Mouse (Mus musculus) hindbrain, postnatal 0 days (tissue): ENCODE measurements around the gene 2310022B05Rik. TPM values are rescaled to one million over a fixed set of nuclear protein-coding genes. Genes with fewer than 3 reads are reported as not detected.

Source experiments
- ATAC-seq: fragments of 200-750 bp; cut with Nextera tagmentation; 2 replicates; pipeline ENCODE4 v1.8.0; 2017; ENCODE audit warnings: mild to moderate bottlenecking, moderate TSS enrichment, moderate library complexity
- DNase-seq: peaks from one replicate; pipeline ENCODE4 v3.0.0-alpha.2; 2015; ENCODE audit warnings: low spot score
- H3K27ac ChIP-seq: fragments of 300-500 bp; sonication (generic); 2 replicates; pipeline ENCODE4 v1.5.1; 2014; ENCODE audit warnings: mild to moderate bottlenecking
- H3K27me3 ChIP-seq: fragments of 300-500 bp; sonication (generic); 2 replicates; pipeline ENCODE4 v1.6.1; 2014; ENCODE audit warnings: low read length, mixed read lengths; ENCODE audit not compliant: insufficient read depth
- H3K36me3 ChIP-seq: fragments of 300-500 bp; sonication (generic); 2 replicates; pipeline ENCODE4 v1.6.1; 2014; ENCODE audit warnings: low read length, mixed read lengths; ENCODE audit not compliant: insufficient read depth
- H3K4me1 ChIP-seq: fragments of 300-500 bp; sonication (generic); 2 replicates; pipeline ENCODE4 v1.6.1; 2014; ENCODE audit warnings: antibody characterized with exemption, low read length, mixed read lengths; ENCODE audit not compliant: insufficient read depth
- H3K4me2 ChIP-seq: fragments of 300-500 bp; sonication (generic); 2 replicates; pipeline ENCODE4 v1.6.1; 2014; ENCODE audit warnings: low read depth, mild to moderate bottlenecking, low read length, moderate library complexity, mixed read lengths
- H3K4me3 ChIP-seq: fragments of 300-500 bp; sonication (generic); 2 replicates; pipeline ENCODE4 v1.5.1; 2014; ENCODE audit warnings: low read length
- H3K9ac ChIP-seq: fragments of 300-500 bp; sonication (generic); replicated peaks from 2 replicates; pipeline ENCODE4 v1.6.1; 2014; ENCODE audit warnings: mild to moderate bottlenecking, low read length, moderate library complexity, mixed read lengths
- H3K9me3 ChIP-seq: fragments of 300-500 bp; sonication (generic); 2 replicates; pipeline ENCODE4 v1.6.1; 2016; ENCODE audit warnings: low read length, mixed read lengths
- CTCF ChIP-seq: IDR thresholded peaks from 2 replicates; pipeline ENCODE4 v1.5.1; 2016; ENCODE audit warnings: antibody characterized with exemption, control low read depth, low read depth
- WGBS: fragments of 180-500 bp; shearing (Covaris S2); extraction: QIAGEN DNeasy Blood & Tissue Kit; methylation state at CpG from one replicate; pipeline ENCODE4 v1.1.7; 2014; 5-methylcytosine and 5-hydroxymethylcytosine counted together
- polyA plus RNA-seq: library from polyadenylated mRNA; unstranded; fragments of >200 nt; fragmentation: Nextera tagmentation; extraction: Ambion mirVana; gene quantifications from 2 replicates; pipeline ENCODE4 v1.2.1, GENCODE M21; 2015
- total RNA-seq: library from RNA; depleted of rRNA; stranded (reverse); fragments of >200 nt; gene quantifications from 2 replicates; pipeline ENCODE4 v1.2.3, GENCODE M21; 2014; rRNA removed

2310022B05Rik gene
- total and polyA plus RNA-seq, 2 experiments from 2014 or later = 30.2 to 106 TPM

- TF ChIP-seq CTCF = no peak
- no peak overlapping the region for H3K4me3 ChIP-seq
- H3K27me3 ChIP-seq = no peaks in the 10 kb centered on the region
- DNase-seq (no peak), ATAC-seq (no peak)
- H3K9ac ChIP-seq = no peak overlapping the region
- no peaks in the 10 kb centered on the region for H3K36me3 ChIP-seq
- 83% methylated on average over 4 of the region's 4 CpGs for WGBS
- no peaks in the 10 kb centered on the region for H3K9me3 ChIP-seq
- H3K4me1 ChIP-seq = peaks cover 6% of the 10 kb centered on the region; the same call in 1 of the 2 replicates
- H3K4me2 ChIP-seq = no peak overlapping the region
- no peak overlapping the region for H3K27ac ChIP-seq
These were observed 73.8 kb downstream of the 2310022B05Rik start for GRCm38 (mm10) chr8:124589393-124589792.

- peak overlapping the region; percentile 77; the same call in 1 of the 2 replicates for H3K27ac ChIP-seq
- TF ChIP-seq CTCF = no peak
- no peak overlapping the region for H3K4me2 ChIP-seq
- H3K4me1 ChIP-seq = peaks cover 6% of the 10 kb centered on the region; the same call in 1 of the 2 replicates
- no peaks in the 10 kb centered on the region for H3K9me3 ChIP-seq
- no peak for DNase-seq
- no peaks in the 10 kb centered on the region for H3K27me3 ChIP-seq
- no peaks in the 10 kb centered on the region for H3K36me3 ChIP-seq
- H3K9ac ChIP-seq = no peak overlapping the region
- WGBS = 63% methylated on average over 2 of the region's 2 CpGs
- ATAC-seq = no peak
- no peak overlapping the region for H3K4me3 ChIP-seq
These were observed 76.6 kb downstream of the 2310022B05Rik start for GRCm38 (mm10) chr8:124586556-124586955.

Other genes with a start within 250 kb of the 2310022B05Rik start
- gene Pgbd5, start 223.7 kb downstream of the 2310022B05Rik start, total RNA-seq = 68.7 and 74.1 TPM in 2 replicates
- 15.8 and 15.9 TPM in 2 replicates for gene Pgbd5, start 223.7 kb downstream of the 2310022B05Rik start, polyA plus RNA-seq
- gene Cog2, start 142.6 kb downstream of the 2310022B05Rik start, total RNA-seq = 29.4 and 30.0 TPM in 2 replicates
- 17.3 and 21.4 TPM in 2 replicates for gene Cog2, start 142.6 kb downstream of the 2310022B05Rik start, polyA plus RNA-seq
- gene Agt, start 93.7 kb downstream of the 2310022B05Rik start, total RNA-seq = 101 and 162 TPM in 2 replicates
- gene Agt, start 93.7 kb downstream of the 2310022B05Rik start, polyA plus RNA-seq = 95.3 and 112 TPM in 2 replicates
- not detected in 2 replicates for gene Capn9, start 87.3 kb downstream of the 2310022B05Rik start, total RNA-seq
- gene Capn9, start 87.3 kb downstream of the 2310022B05Rik start, polyA plus RNA-seq = 0.29 and 0.39 TPM in 2 replicates
- gene Ttc13, start 58.6 kb upstream of the 2310022B05Rik start, total RNA-seq = 63.1 and 64.2 TPM in 2 replicates
- gene Ttc13, start 58.6 kb upstream of the 2310022B05Rik start, polyA plus RNA-seq = 57.5 and 58.6 TPM in 2 replicates
- 11.1 and 17.5 TPM in 2 replicates for gene Arv1, start 58.8 kb upstream of the 2310022B05Rik start, total RNA-seq
- gene Arv1, start 58.8 kb upstream of the 2310022B05Rik start, polyA plus RNA-seq = 31.5 and 33.5 TPM in 2 replicates
- gene Fam89a, start 88.5 kb upstream of the 2310022B05Rik start, total RNA-seq = 0.25 TPM in 1 of 2 replicates, not detected in the other
- gene Fam89a, start 88.5 kb upstream of the 2310022B05Rik start, polyA plus RNA-seq = 0.45 and 0.87 TPM in 2 replicates
- 75.3 and 83.9 TPM in 2 replicates for gene Trim67, start 129.7 kb upstream of the 2310022B05Rik start, total RNA-seq
- 19.2 and 19.5 TPM in 2 replicates for gene Trim67, start 129.7 kb upstream of the 2310022B05Rik start, polyA plus RNA-seq
- 40.0 and 47.2 TPM in 2 replicates for gene Gnpat, start 199.7 kb upstream of the 2310022B05Rik start, total RNA-seq
- 53.5 and 55.8 TPM in 2 replicates for gene Gnpat, start 199.7 kb upstream of the 2310022B05Rik start, polyA plus RNA-seq
- 22.8 and 26.6 TPM in 2 replicates for gene 2810004N23Rik, start 199.8 kb upstream of the 2310022B05Rik start, total RNA-seq
- gene 2810004N23Rik, start 199.8 kb upstream of the 2310022B05Rik start, polyA plus RNA-seq = 21.4 and 21.8 TPM in 2 replicates
- gene Exoc8, start 234.3 kb upstream of the 2310022B05Rik start, total RNA-seq = 28.3 and 36.8 TPM in 2 replicates
- gene Exoc8, start 234.3 kb upstream of the 2310022B05Rik start, polyA plus RNA-seq = 10.8 and 10.9 TPM in 2 replicates
- 10.6 and 11.6 TPM in 2 replicates for gene Sprtn, start 234.5 kb upstream of the 2310022B05Rik start, total RNA-seq
- 5.8 and 6.0 TPM in 2 replicates for gene Sprtn, start 234.5 kb upstream of the 2310022B05Rik start, polyA plus RNA-seq